Mouse (Mus musculus): ENCODE results near the gene Rdh16f1.
"Not testable (repeated sequence)": the region's sequence is repeated elsewhere in the genome, so short reads cannot be mapped to it uniquely, and the experiment has no call there.

The Rdh16f1 gene

DNA sequence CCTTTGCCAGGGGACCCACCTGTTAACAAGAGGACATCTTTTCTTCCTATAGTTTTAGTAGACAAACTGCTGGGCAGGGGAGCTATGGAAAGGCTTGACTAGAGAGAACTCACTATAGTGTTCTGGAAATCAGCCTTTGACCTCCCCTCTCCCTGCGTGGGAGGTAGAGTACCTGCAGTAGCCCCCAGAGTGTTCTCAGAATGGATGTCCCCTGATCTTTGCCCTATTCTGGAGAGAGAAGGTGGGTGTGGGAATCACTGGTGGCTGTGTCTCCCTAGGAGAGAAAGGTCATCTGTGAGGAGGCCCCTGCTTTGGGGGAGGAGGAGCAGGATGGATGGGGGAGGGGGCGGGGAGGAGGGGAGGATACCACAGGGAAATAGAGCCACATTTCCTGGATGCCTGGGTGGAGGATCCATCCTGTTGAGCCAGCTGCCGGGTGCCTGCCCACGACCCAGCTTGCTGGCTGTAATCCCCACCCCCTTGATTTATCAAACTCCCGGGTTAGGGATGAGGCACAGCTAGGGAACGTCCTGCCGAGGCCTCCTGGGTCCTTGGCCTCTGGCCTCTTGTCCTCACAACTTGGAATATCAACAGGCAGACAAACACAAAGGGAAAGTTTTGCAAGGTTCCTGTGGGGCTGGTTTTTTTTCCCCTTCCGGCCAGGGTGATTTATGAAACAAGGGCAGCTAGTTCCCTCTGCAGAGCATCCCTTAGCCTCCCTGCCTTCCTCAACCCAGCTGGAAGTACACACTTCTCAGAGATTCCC lies 10.6 kb upstream of the Rdh16f1 start:
- DNase-seq (ENCODE audit: low spot score in 2 of 2): no peak

DNA sequence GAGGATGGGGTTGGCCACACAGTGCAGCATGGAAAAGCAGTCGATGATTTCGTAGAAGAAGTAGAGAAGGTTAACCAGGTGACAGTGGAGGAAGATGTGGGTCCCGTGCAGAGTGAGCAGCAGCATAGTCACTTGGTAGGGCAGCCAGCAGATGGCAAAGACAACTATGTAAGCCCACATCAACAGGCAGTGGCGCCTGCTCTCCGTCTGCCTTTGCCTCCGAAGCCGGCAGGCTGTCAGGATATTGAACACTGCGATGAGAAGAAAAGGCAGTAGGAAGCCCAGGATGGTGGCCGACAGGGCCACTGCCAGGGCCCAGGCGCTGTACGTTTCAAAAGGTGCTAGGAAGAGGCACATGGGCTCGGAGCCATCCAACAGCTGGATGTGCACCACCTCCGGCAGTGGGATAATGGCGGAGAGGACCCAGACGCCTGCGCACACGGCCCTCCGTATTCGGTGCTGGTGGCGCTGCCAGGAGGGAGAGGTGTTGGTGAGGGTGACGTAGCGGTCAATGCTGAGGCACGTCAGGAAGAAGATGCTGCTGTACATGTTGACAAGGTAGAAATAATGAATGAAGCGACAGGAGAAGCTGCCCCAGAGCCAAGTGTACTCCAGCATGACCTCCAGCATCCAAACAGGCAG lies 9.3 kb upstream of the Rdh16f1 start:
- no peak for DNase-seq (ENCODE audit: low spot score in 2 of 2)

DNA sequence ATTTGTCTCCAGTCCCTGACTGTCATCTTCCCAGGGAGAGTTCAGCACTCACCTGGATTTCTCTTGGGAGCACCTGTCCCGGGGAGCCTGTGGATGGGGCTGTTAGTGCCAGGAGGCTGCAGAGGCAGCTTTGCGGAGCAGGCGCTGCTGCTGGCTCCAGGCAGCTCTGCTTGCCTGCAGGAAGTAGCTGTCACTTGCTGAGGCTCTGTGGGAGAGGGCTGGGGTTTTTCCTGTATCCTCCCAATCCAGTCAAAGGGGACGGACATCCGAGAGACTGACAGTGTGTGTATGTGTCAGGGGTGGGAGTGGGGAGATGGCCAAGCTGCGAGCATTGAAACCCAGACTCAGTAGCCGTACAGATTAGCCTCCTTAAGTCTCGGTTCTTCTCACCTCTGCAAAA lies 8.0 kb upstream of the Rdh16f1 start, which contains the start of gene Gpr182:
Gene Gpr182, minus strand, starts transcription at position 185 of the 400 bp plus-strand sequence.
- DNase-seq (ENCODE audit: low spot score in 2 of 2): no peak

DNA sequence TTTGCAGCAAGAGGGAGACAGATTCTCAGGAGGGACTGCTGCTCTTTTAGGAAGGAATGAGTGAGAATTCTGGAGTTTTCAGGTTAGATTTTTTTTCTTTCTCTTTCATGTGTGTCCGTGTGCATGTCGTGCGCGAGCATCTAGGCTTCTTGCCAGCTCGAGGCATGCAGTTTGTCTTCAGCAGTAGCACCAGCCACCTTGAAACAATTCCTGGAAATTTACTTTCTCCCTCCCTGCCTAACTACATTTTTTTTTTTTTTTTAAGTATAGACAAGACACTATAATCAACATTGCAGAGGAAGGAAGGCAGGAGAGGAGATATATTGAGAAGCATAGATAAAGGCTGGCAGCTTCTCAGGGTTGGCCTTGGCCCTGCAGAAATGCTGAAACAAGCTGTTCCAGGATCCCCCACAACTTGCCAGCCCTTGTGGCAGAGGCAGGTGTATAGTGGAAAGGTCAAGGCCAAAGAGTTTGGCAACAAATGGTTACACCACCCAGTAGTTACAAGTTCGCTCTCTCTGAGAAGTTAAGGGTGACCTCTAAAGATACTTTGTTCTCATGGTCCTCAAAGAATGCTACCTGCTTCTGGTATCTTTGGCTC lies 4.9 kb upstream of the Rdh16f1 start:
- DNase-seq (ENCODE audit: low spot score in 2 of 2): no peak

DNA sequence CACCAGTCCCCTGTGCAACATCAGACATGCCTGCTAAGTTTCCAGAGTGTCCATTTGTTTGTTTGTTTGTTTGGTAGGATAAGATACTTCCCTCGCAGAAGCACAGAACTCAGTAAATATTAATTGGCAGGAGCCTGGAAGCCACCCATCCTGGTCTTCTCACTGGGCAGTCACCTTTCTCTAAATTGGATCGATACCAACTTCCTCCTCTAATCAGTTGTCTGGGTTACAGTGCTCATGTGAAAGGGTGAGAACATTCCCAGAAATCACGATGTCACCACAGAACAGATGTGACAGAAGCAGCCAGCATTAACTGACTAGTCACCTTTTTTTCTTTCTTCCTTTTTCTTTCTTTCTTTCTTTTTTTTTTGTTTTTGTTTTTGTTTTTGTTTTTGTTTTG lies 4.3 kb upstream of the Rdh16f1 start:
- DNase-seq (ENCODE audit: low spot score in 2 of 2): no peak

DNA sequence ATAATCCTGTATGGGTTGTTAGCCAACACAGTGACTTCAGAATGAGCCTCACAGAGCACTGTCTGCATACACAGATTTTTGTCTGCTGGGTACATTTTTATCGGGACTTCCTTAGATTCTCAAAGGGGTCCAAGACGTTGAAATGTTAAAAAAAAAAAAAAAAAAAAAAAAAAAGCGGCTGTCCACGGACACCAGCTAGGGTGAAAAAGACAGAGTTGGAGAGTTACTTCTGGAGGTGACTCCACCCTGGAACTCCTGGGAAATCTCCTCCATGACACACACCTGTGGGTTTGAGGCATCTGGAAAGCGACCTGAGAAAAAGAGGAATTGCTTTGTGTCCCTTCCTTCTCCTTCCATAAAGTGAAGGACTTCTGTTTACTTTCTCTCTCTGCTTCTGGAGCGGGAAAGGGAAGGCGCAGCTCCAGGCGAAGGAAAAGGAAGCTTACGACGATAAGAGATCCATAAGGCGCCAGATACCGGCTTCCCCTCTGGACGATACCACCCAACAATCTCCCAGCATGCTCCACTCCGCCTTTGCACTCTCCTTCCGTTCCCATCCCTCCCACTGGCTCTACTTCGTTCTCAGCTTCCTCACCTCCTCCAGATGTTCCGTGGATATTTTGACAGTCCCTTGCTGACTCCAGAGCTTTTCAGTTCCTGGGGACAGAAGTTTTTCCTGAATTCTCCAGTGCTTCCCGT lies 3.7 kb upstream of the Rdh16f1 start:
- no peak for DNase-seq (ENCODE audit: low spot score in 2 of 2)

DNA sequence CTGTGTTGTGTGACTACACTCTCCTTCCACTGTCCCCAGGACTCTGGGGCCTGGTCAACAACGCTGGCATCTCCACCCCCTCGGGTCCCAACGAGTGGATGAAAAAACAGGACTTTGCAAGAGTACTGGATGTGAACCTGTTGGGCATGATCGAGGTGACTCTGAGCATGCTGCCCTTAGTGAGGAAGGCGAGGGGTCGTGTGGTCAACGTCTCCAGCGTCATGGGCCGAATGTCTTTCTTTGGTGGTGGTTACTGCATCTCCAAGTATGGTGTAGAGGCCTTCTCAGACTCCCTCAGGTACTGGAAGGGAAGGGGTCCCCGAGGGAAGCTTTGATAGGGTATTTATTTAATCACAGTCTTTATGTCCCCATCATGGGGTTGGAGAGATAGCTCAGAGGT lies 3.3 kb downstream of the Rdh16f1 start:
- DNase-seq (ENCODE audit: low spot score in 2 of 2): not testable (repeated sequence)

DNA sequence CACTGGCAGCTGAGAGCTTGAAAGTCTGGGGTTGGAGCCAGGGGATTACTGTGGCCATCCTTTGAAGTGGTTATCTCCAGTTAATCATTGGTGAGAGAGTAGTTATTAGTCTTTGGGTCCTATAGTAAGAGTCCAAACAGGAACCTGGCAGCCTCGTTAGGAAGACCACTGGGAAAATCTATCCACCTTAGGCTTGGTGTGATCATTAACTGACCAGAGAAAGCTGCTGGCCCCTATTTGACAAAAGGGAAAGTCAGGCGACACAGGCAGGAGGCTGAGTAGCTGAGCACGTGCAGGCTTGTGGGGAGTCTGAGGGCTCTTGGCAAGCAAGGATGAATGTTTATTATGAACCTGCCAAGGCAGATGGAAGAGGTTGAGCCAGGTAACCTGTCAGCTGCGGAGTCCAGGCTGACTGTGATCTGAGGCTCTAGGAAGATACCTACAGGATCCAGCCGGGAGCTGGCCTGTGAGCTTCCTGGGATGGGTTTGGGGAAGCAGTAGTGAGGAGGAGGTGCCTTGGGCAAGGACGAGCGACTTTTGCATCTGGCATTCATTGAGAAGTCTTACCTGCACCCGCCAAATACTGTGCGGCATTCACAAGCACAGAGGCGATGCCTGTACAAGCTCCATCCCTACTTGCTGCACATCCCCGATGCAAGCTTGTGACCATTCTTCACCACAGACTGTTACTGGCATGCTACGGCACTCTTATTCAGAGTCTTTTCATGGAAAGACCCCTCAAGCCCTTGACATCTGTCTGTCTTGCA lies 4.5 kb downstream of the Rdh16f1 start:
- no peak for DNase-seq (ENCODE audit: low spot score in 2 of 2)

DNA sequence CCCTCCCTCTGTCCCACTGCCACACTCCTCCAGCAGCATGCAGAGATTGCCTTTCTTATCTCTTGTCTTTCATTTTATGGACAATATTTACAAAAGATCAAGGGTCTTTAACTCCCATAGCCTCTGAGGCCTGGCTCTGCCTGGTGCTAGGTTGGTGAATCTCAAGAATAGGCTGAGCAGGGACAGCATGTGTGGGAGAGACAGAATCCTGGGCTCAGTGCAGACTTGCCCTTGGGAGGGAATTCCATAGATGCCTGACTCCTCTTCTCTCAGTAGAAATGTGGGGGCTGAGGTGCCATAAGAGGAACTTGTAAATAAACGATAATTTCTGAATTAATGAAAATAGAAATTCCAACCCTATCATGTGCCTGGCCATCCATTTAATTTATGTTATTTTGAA lies 7.0 kb downstream of the Rdh16f1 start:
- DNase-seq (ENCODE audit: low spot score in 2 of 2): no peak

DNA sequence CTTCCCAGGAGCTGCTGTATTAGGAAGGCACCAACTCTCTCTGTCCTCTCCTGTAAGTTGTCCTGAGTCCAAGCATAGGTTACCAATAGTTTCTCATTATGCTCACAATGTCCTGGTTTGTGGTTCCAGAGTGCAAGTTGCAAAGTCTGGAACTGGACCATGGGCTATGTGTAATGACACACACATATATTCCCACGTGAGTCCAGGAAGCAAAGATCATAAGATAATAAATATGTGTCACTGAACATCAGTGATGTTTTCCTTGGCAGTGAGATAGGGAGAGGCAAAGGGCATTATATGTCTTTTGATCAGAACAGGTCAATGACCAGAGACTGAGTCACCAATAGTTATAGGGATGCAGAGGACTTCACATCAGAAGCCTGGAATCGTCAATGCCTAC lies 16.4 kb downstream of the Rdh16f1 start, which contains the start of gene Rdh9:
Gene Rdh9, plus strand, starts transcription at position 376 of the 400 bp plus-strand sequence.
- no peak for DNase-seq (ENCODE audit: low spot score in 2 of 2)

DNA sequence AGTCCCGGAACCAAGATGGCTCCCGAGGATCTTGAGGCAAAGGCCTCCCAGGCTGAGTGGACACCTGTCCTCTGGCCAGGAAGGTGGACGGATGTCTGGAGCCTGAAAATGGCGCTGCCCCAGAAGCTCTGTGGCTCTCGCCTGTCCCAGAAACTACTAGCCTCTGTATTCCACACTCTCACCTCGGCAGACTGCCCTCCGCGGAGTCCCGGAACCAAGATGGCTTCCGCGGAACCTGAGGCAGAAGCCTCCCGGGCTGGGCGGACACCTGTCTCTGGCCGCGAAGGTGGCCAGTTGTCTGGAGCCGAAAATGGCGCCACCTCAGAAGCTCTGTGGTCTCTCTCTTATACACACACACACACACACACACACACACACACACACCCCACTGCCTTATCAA lies 22.7 kb downstream of the Rdh16f1 start:
- DNase-seq (ENCODE audit: low spot score in 2 of 2): not testable (repeated sequence)

DNA sequence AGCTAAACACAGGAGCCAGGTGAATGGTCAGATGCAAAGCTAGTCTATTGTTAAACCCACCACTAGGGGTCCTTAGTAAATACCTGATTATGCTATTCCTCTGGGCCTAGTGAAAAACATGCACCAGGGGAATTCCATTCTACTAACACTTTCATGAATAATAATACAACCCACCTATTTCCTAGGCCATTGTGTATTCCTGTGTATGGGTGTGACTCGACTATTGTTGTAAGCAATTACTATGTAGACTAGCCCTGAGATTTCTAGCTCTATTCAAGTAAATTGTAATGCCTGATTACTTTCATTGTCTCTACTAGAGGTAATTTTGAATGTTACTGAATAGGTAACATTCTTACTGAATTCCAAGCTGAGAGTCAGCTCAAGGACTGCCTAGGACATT lies 25.8 kb downstream of the Rdh16f1 start:
- DNase-seq (ENCODE audit: low spot score in 2 of 2): not testable (repeated sequence)

DNA sequence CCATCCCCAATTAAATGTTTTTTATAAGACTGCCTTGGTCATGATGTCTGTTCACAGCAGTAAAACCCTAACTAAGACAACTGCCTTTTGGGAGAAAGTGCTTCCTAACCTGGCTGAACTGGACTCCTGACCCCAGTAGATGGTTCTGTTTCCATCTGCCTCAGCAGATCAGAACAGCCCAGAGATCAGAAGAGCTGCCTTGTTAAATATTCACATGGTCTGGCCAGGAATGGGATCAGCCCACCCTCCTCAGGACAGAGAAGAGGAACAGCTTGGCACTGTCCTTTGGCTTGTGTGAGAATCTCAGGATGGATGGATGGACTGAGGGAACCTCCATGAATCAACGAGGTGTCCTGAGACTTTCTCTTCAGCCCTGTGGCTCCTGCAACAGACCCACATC lies 39.7 kb downstream of the Rdh16f1 start:
- DNase-seq (ENCODE audit: low spot score in 2 of 2): no peak

DNA sequence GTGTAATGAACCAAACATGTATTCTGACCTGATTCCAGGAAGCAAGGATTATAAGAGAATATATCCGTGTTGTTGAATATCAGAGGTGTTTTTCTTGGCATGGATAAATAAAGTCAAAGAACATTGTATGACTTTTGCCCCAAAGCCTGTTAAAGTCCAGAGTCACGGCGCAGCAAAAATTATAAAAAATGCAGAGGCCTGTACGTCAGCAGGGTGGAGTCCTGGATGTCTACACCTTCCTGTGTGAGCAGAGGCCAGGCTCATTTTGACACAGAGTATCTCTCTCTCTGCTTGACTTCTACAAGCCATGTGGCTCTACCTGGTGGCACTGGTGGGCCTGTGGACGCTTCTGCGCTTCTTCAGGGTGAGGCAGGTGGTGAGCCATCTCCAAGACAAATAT lies 41.3 kb downstream of the Rdh16f1 start, which contains the start of gene Rdh16:
Gene Rdh16, plus strand, starts transcription at position 262 of the 400 bp plus-strand sequence.
- DNase-seq (ENCODE audit: low spot score in 2 of 2): no peak

DNA sequence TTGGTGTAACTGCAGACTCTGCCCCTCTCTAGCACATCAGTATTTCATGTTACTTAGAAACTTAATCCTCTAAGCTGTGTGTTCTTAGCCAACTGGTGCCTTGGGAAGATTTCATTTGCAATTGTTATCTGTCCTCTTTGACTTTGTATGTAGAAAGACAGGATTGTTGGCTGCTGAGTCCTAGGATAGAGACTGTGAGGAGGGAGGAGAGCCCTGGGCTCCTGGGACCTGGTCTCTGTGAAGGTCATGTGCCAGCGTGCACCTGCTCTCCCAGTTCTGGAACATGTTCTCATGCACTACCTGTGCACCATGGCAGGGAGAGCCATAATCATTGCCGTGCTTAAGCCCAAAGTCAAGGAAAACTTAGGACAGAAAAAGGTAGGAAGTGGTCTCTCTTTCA lies 42.0 kb downstream of the Rdh16f1 start:
- DNase-seq (ENCODE audit: low spot score in 2 of 2): no peak

DNA sequence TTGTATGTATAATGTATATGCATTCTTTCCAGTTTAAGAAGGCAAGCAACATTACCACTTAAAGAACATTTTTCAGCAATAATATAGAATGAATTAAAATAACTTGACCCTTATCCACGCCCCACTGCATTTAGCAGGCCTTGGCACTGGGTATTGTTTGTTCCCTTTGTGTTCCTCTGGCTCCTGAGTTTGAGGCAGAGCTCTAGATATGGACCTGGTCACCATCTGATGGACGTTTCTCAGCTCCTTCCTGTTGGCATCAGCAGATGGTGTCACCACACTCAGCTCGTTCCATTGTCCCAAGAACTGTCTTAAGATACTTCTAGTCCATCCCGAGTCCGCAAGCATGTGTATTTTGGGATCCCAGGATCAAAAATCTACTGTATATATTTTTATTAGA lies 42.6 kb downstream of the Rdh16f1 start:
- DNase-seq (ENCODE audit: low spot score in 2 of 2): no peak

DNA sequence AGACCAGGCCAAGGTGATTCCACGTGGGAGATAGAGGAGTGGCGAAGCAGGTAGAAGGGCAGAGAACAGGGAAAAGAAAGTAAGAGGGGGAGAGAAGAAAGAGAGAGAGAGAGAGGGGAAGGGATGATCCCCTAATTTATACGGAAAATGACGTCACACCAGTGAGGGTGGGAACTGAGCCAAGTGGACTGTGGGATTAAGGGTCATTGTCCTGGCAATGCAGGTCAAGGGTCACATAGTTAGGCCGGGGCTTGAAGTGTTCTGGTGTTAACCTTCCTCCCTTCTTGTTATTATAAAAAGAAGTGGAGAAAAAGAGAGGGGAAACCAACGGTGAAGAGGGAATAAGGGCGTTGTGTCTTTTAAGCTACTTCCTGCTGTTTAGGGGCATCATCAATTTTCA lies 44.8 kb downstream of the Rdh16f1 start:
- DNase-seq (ENCODE audit: low spot score in 2 of 2): no peak

DNA sequence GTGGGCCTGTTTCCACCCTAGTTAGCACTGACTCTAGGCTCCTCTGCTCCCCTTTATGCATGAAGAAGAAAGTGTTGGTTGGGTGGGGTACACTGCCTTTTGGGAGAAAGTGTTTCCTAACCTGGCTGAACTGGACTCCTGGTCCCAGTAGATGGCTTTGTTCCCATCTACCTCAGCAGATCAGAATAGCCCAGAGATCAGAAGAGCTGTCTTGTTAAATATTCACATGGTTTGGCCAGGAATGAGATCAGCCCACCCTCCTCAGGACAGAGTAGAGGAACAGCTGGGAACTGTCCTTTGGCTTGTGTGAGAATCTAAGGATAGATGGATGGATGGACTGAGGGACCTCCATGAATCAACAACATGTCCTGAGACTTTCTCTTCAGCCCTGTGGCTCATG lies 56.3 kb downstream of the Rdh16f1 start:
- DNase-seq (ENCODE audit: low spot score in 2 of 2): no peak

DNA sequence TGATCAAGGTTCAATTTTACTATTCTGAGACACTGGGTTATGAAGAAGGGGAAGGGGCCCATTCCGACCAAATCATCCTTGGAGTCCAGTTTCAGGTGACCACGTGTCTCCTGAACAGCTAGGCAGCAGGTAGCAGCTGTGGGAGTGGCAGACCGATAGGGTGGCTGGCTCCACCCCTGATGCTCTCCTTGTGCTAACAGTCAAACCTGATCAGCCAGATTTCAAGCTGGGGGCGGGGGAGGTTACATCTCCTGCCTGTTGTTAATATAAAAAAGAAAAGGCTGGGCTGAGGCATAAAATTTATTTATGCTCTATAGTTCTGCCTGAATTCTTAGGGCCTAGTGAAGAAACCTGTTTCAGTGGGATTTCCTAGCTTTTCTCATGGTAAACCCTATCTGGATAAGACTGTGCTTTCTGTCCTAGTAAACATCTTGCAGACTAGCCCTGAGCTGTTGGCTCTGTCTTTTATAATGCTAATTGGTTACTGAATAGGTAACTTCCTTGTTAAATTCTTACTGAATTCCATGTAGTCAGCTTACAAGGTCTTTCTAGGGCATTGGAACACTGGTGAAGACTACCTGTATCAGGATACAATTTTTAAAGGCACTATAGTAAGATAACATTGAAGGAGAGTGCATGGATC lies 57.8 kb downstream of the Rdh16f1 start:
- peak; percentile 5 to 6 for DNase-seq (ENCODE audit: low spot score in 2 of 2)

DNA sequence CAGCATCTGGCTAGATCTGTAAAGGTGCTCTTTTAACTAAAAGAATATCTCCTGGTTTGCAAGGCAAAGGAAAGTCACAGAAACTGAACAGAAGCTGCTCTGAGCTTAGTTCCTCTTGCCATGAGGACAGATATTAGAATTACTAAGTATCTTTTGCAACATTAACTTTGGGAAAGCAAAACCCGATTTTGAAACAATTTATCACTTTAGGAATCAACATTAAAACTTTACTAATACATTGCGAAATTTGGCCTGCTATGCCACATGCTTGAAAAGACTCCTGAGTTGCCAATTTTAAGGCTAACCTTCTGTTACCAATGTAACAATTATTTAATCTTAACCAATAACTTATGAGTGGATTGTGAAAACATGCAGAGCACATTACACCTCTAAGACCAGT lies 62.2 kb downstream of the Rdh16f1 start:
- DNase-seq (ENCODE audit: low spot score in 2 of 2): not testable (repeated sequence)

DNA sequence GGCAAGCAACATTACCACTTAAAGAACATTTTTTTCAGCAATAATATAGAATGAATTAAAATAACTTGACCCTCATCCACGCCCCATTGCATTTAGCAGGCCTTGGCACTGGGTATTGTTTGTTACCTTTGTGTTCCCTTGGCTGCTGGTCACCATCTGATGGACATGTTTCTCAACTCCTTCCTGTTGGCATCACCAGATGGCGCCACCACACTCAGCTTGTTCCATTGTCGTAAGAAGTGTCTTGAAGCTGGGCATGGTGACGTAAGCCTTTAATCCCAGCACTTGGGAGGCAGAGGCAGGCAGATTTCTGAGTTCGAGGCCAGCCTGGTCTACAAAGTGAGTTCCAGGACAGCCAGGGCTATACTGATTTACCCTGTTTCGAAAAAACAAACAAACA lies 65.8 kb downstream of the Rdh16f1 start:
- no peak for DNase-seq (ENCODE audit: low spot score in 2 of 2)
